Mouse (Mus musculus): ENCODE measurements around the gene Tenm3. TPM values are rescaled to one million over a fixed set of nuclear protein-coding genes. Genes with fewer than 3 reads are reported as not detected.

Gene Tenm3
- polyA plus RNA-seq, 1 experiment, result 106 TPM

GRCm38 (mm10) chr8:48449625-48450024 lies 394.1 kb downstream of the Tenm3 start:
- Histone ChIP-seq H3K4me3 (ENCODE audit: insufficient read depth, low read length) (no peak overlapping the region), H3K4me1 (ENCODE audit: control insufficient read depth, insufficient read depth, low read length) (peaks cover 8% of the 10 kb centered on the region), H3K27ac (ENCODE audit: insufficient read depth, low read length) (no peak overlapping the region)
- no peak for TF ChIP-seq CTCF (IDR thresholded peaks at IDR 0.05; ENCODE audit: borderline replicate concordance, insufficient read depth, low read length)
- no peak for TF ChIP-seq POLR2A (IDR thresholded peaks at IDR 0.05; ENCODE audit: low read depth, low read length)

GRCm38 (mm10) chr8:48445690-48446089 lies 398.1 kb downstream of the Tenm3 start:
- Histone ChIP-seq H3K27ac (ENCODE audit: insufficient read depth, low read length) (no peak overlapping the region), H3K4me3 (ENCODE audit: insufficient read depth, low read length) (no peak overlapping the region), H3K4me1 (ENCODE audit: control insufficient read depth, insufficient read depth, low read length) (peaks cover 8% of the 10 kb centered on the region)
- TF ChIP-seq POLR2A (IDR thresholded peaks at IDR 0.05; ENCODE audit: low read depth, low read length) (no peak), CTCF (IDR thresholded peaks at IDR 0.05; ENCODE audit: borderline replicate concordance, insufficient read depth, low read length) (no peak)

DNA sequence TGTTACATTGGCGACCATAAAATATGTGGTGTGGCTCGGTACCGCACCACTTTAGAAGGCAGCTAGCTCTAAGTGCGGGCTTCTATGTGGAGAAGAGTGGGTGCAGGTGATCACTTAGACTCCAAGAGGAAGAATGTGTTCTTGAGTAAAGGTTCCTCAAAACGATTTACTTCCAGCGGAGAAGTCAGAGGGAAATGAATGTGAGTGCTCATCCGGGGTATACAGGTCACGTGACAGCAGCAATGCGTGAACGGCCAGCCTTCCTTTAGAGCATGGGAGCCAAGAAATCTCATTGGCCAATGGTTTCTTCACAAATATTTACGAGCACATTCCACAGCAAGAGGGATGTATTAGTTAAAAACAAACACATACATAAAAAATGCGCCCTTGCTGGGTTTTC lies 404.3 kb downstream of the Tenm3 start:
- H3K4me1 ChIP-seq (ENCODE audit: control insufficient read depth, insufficient read depth, low read length), result 0 out of 2 replicates have a peak, but pooled peaks cover 2% of the 10 kb centered on the region
- TF ChIP-seq POLR2A (IDR thresholded peaks at IDR 0.05; ENCODE audit: low read depth, low read length), result no peak
- TF ChIP-seq CTCF (IDR thresholded peaks at IDR 0.05; ENCODE audit: borderline replicate concordance, insufficient read depth, low read length), result no peak
- no peak overlapping the region for H3K27ac ChIP-seq (ENCODE audit: insufficient read depth, low read length)
- H3K4me3 ChIP-seq (ENCODE audit: insufficient read depth, low read length), result no peak overlapping the region

DNA sequence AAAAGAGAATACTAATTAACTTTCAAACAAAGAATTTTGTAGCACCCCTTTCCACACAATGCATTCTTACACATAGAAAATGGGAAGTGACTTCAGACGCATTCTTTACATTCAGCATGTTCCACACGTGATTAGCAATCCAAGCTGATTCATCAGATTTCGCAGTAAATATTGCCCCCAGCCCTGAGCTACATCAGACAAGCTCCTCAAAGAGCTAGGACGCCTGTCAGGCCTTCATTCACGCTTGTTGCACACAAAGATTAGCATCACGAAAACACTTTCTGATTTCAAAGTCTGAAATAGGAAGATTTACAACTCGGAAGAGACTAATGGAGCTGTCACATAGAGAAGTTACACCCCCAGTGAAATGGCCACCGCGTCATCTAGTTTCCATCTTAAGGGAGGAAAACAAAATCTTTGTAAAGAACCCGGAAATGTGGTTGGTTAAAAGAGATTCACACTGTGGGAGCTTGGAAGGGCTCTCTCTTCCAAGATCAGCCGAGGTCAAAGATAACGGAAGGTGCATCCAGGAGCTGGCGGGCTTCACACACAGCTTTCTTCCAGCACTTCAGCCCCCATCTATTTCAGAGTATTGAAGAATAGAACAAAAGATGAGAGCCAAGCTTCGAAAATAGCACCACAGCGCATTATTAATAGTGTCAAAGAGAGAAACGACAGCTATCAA lies 406.1 kb downstream of the Tenm3 start:
- Histone ChIP-seq H3K4me1 (ENCODE audit: control insufficient read depth, insufficient read depth, low read length) (0 out of 2 replicates have a peak, but pooled peaks cover 2% of the 10 kb centered on the region), H3K4me3 (ENCODE audit: insufficient read depth, low read length) (no peak overlapping the region), H3K27ac (ENCODE audit: insufficient read depth, low read length) (no peak overlapping the region)
- TF ChIP-seq POLR2A (IDR thresholded peaks at IDR 0.05; ENCODE audit: low read depth, low read length), result no peak
- no peak for TF ChIP-seq CTCF (IDR thresholded peaks at IDR 0.05; ENCODE audit: borderline replicate concordance, insufficient read depth, low read length)

- no peak overlapping the region for H3K27ac ChIP-seq (ENCODE audit: insufficient read depth, low read length)
- H3K4me3 ChIP-seq (ENCODE audit: insufficient read depth, low read length), result no peak overlapping the region
- no peaks in the 10 kb centered on the region for H3K4me1 ChIP-seq (ENCODE audit: control insufficient read depth, insufficient read depth, low read length)
- no peak for TF ChIP-seq POLR2A (IDR thresholded peaks at IDR 0.05; ENCODE audit: low read depth, low read length)
Observed at GRCm38 (mm10) chr8:48425101-48425500, 418.6 kb downstream of the Tenm3 start.

DNA sequence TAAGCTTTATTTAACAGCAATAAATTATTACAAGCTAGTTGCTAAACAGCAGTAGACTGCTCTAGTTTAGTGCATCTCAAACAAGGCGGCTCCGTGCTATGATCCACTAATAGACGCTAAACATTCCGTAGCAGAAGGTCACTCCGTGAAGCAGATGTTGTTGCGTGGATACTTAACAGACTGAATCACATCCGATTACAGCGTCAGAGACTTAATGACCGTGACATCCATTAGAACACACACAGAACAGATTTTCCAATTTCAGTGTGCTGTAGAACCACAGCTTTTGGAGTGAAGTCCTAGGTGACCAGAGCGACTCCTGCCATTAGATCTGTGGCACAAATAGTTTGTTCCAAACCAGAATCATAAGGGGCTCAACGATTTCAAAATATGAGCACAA lies 426.0 kb downstream of the Tenm3 start:
- no peak overlapping the region for H3K4me3 ChIP-seq (ENCODE audit: insufficient read depth, low read length)

GRCm38 (mm10) chr8:48410916-48411315 lies 432.8 kb downstream of the Tenm3 start:
- H3K4me3 ChIP-seq (ENCODE audit: insufficient read depth, low read length), result no peak overlapping the region
- TF ChIP-seq POLR2A (IDR thresholded peaks at IDR 0.05; ENCODE audit: low read depth, low read length) (no peak), CTCF (IDR thresholded peaks at IDR 0.05; ENCODE audit: borderline replicate concordance, insufficient read depth, low read length) (no peak)
- H3K4me1 ChIP-seq (ENCODE audit: control insufficient read depth, insufficient read depth, low read length), result no peaks in the 10 kb centered on the region
- H3K27ac ChIP-seq (ENCODE audit: insufficient read depth, low read length), result no peak overlapping the region

More for the DNA sequence above, 426.0 kb downstream of the Tenm3 start:
- H3K27ac ChIP-seq (ENCODE audit: insufficient read depth, low read length), result no peak overlapping the region
- TF ChIP-seq CTCF (IDR thresholded peaks at IDR 0.05; ENCODE audit: borderline replicate concordance, insufficient read depth, low read length) (no peak), POLR2A (IDR thresholded peaks at IDR 0.05; ENCODE audit: low read depth, low read length) (no peak)
- peaks cover 3% of the 10 kb centered on the region; the same call in 1 of the 2 replicates for H3K4me1 ChIP-seq (ENCODE audit: control insufficient read depth, insufficient read depth, low read length)

GRCm38 (mm10) chr8:48400572-48400972 lies 443.2 kb downstream of the Tenm3 start:
- no peaks in the 10 kb centered on the region for H3K4me1 ChIP-seq (ENCODE audit: control insufficient read depth, insufficient read depth, low read length)
- TF ChIP-seq CTCF (IDR thresholded peaks at IDR 0.05; ENCODE audit: borderline replicate concordance, insufficient read depth, low read length), result no peak
- no peak for TF ChIP-seq POLR2A (IDR thresholded peaks at IDR 0.05; ENCODE audit: low read depth, low read length)

GRCm38 (mm10) chr8:48385833-48386232 lies 457.9 kb downstream of the Tenm3 start:
- no peaks in the 10 kb centered on the region for H3K4me1 ChIP-seq (ENCODE audit: control insufficient read depth, insufficient read depth, low read length)
- no peak for TF ChIP-seq POLR2A (IDR thresholded peaks at IDR 0.05; ENCODE audit: low read depth, low read length)
- no peak for TF ChIP-seq CTCF (IDR thresholded peaks at IDR 0.05; ENCODE audit: borderline replicate concordance, insufficient read depth, low read length)
- H3K4me3 ChIP-seq (ENCODE audit: insufficient read depth, low read length), result no peak overlapping the region
- no peak overlapping the region for H3K27ac ChIP-seq (ENCODE audit: insufficient read depth, low read length)

More at GRCm38 (mm10) chr8:48400572-48400972, 443.2 kb downstream of the Tenm3 start:
- Histone ChIP-seq H3K27ac (ENCODE audit: insufficient read depth, low read length) (no peak overlapping the region), H3K4me3 (ENCODE audit: insufficient read depth, low read length) (no peak overlapping the region)

- H3K27ac ChIP-seq (ENCODE audit: insufficient read depth, low read length), result no peak overlapping the region
- no peak overlapping the region for H3K4me3 ChIP-seq (ENCODE audit: insufficient read depth, low read length)
- TF ChIP-seq CTCF (IDR thresholded peaks at IDR 0.05; ENCODE audit: borderline replicate concordance, insufficient read depth, low read length), result no peak
- TF ChIP-seq POLR2A (IDR thresholded peaks at IDR 0.05; ENCODE audit: low read depth, low read length), result no peak
- H3K4me1 ChIP-seq (ENCODE audit: control insufficient read depth, insufficient read depth, low read length), result no peaks in the 10 kb centered on the region
Observed at GRCm38 (mm10) chr8:48380035-48380434, 463.7 kb downstream of the Tenm3 start.
